Mouse (Mus musculus): ENCODE results near the gene Bckdk. TPM values are rescaled to one million over a fixed set of nuclear protein-coding genes. Genes with fewer than 3 reads are reported as not detected.
A peak's percentile ranks its signal among the peaks of the same experiment; 100 is the strongest.

Gene Bckdk
- polyA plus RNA-seq, 1 experiment: 94.7 TPM

DNA sequence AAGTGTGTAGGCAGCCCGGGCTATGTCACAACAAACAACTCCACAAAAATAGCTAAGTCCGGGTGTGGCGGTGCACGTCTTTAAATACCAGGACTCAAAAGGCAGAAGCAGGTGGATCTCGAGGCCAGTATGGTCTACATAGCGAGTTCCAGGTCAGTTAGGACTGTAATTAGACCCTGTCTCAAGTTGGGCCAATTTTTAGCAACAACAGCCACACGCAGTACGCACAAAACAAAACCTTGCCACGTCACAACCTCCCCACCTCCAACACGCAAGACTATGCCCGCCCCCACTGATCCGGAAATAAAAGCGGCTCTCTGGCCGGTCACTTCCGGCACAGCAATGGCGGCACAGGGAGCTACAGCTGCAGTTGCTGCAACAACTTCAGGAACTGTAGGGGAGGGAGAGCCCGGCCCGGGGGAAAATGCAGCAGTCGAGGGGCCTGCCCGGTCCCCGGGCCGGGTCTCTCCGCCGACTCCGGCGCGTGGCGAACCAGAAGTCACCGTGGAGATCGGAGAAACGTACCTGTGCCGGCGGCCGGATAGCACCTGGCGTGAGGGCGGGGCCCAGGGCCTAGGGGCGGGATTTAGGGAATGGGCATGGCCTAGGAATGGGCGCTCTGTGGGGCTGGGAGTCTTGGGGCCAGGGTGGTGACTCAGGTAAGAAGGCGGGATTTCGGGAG, 8.4 kb downstream of the Bckdk start, which contains the start of gene Kat8:
Kat8 (plus strand) TSS at position 327 of the 682 bp plus-strand sequence.
- no peak for TF ChIP-seq CTCF (IDR thresholded peaks at IDR 0.05; ENCODE audit: insufficient read depth, low read length)
- TF ChIP-seq POLR2A (IDR thresholded peaks at IDR 0.05; ENCODE audit: borderline replicate concordance, extremely low read depth, low read depth, low read length): peak; percentile 91; the same call in 1 of the 2 replicates
- WGBS: under 1% methylated on average over 40 of the region's 40 CpGs
- no peaks in the 10 kb centered on the region for H3K4me1 ChIP-seq (ENCODE audit: control insufficient read depth, insufficient read depth, low read length)
- DNase-seq: peak; percentile 89
- H3K4me3 ChIP-seq (replicated peaks; ENCODE audit: extremely low read depth, low read depth, low read length): peak within 1 kb of the TSS; percentile 73

- TF ChIP-seq CTCF (IDR thresholded peaks at IDR 0.05; ENCODE audit: insufficient read depth, low read length) (no peak), POLR2A (IDR thresholded peaks at IDR 0.05; ENCODE audit: borderline replicate concordance, extremely low read depth, low read depth, low read length) (peak; percentile 9; the same call in 1 of the 2 replicates)
- peak overlapping the region; percentile 73 for H3K4me3 ChIP-seq (replicated peaks; ENCODE audit: extremely low read depth, low read depth, low read length)
- no peak for DNase-seq
- 5% methylated on average over 4 of the region's 4 CpGs for WGBS
- H3K4me1 ChIP-seq (ENCODE audit: control insufficient read depth, insufficient read depth, low read length): no peaks in the 10 kb centered on the region
Observed at GRCm38 (mm10) chr7:127912938-127913337, 9.1 kb downstream of the Bckdk start.

- no peak for DNase-seq
- no peak overlapping the region for H3K4me3 ChIP-seq (replicated peaks; ENCODE audit: extremely low read depth, low read depth, low read length)
- TF ChIP-seq POLR2A (IDR thresholded peaks at IDR 0.05; ENCODE audit: borderline replicate concordance, extremely low read depth, low read depth, low read length) (no peak), CTCF (IDR thresholded peaks at IDR 0.05; ENCODE audit: insufficient read depth, low read length) (no peak)
- H3K4me1 ChIP-seq (ENCODE audit: control insufficient read depth, insufficient read depth, low read length): no peaks in the 10 kb centered on the region
- 86% methylated on average over 12 of the region's 12 CpGs for whole genome bisulfite sequencing
Observed at GRCm38 (mm10) chr7:127915293-127915692, 11.4 kb downstream of the Bckdk start.

GRCm38 (mm10) chr7:127918203-127918602, 14.3 kb downstream of the Bckdk start:
- peaks cover 6% of the 10 kb centered on the region; the same call in 1 of the 2 replicates for H3K4me1 ChIP-seq (ENCODE audit: control insufficient read depth, insufficient read depth, low read length)
- TF ChIP-seq POLR2A (IDR thresholded peaks at IDR 0.05; ENCODE audit: borderline replicate concordance, extremely low read depth, low read depth, low read length): no peak
- peak; percentile 52 for TF ChIP-seq CTCF (IDR thresholded peaks at IDR 0.05; ENCODE audit: insufficient read depth, low read length)
- no peak overlapping the region for H3K4me3 ChIP-seq (replicated peaks; ENCODE audit: extremely low read depth, low read depth, low read length)
- 54% methylated on average over 3 of the region's 3 CpGs for WGBS
- DNase-seq: peak; percentile 54

DNA sequence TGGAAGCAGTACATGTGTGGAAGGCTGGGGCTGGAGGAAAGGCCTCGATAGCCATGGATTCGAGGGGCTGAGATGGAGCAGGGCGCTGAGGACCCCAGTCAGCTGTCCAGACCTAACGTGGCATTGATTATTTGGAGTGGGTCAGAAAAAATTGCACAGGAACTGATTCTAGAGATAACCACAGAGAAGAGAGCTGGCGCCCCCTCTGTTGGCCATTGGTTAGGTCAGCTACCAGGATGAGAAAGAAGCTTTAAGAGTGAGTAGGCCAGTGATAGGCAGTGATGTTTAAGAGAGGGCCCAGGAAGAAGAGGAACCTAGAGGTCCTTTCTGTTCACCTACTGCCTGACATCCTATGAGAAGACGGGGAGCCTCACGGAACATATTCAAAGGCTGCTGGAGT, 15.4 kb downstream of the Bckdk start:
- peak; percentile 20 for DNase-seq
- TF ChIP-seq POLR2A (IDR thresholded peaks at IDR 0.05; ENCODE audit: borderline replicate concordance, extremely low read depth, low read depth, low read length) (no peak), CTCF (IDR thresholded peaks at IDR 0.05; ENCODE audit: insufficient read depth, low read length) (no peak)
- no peak overlapping the region for H3K4me3 ChIP-seq (replicated peaks; ENCODE audit: extremely low read depth, low read depth, low read length)
- H3K4me1 ChIP-seq (ENCODE audit: control insufficient read depth, insufficient read depth, low read length): peaks cover 6% of the 10 kb centered on the region; the same call in 1 of the 2 replicates
- WGBS: 68% methylated on average over 7 of the region's 7 CpGs

- 62% methylated on average over 8 of the region's 8 CpGs for WGBS
- no peak overlapping the region for H3K4me3 ChIP-seq (replicated peaks; ENCODE audit: extremely low read depth, low read depth, low read length)
- H3K4me1 ChIP-seq (ENCODE audit: control insufficient read depth, insufficient read depth, low read length): peaks cover 6% of the 10 kb centered on the region; the same call in 1 of the 2 replicates
- peak; percentile 39 for DNase-seq
- no peak for TF ChIP-seq POLR2A (IDR thresholded peaks at IDR 0.05; ENCODE audit: borderline replicate concordance, extremely low read depth, low read depth, low read length)
- TF ChIP-seq CTCF (IDR thresholded peaks at IDR 0.05; ENCODE audit: insufficient read depth, low read length): peak; percentile 54
Observed at GRCm38 (mm10) chr7:127921516-127921915, 17.6 kb downstream of the Bckdk start.

GRCm38 (mm10) chr7:127922451-127923275, 18.8 kb downstream of the Bckdk start:
- TF ChIP-seq CTCF (IDR thresholded peaks at IDR 0.05; ENCODE audit: insufficient read depth, low read length) (no peak), POLR2A (IDR thresholded peaks at IDR 0.05; ENCODE audit: borderline replicate concordance, extremely low read depth, low read depth, low read length) (peak; percentile 21; the same call in 1 of the 2 replicates)
- DNase-seq: peak; percentile 35
- 41% methylated on average over 6 of the region's 6 CpGs for WGBS
- Histone ChIP-seq H3K4me1 (ENCODE audit: control insufficient read depth, insufficient read depth, low read length) (peaks cover 6% of the 10 kb centered on the region; the same call in 1 of the 2 replicates), H3K4me3 (replicated peaks; ENCODE audit: extremely low read depth, low read depth, low read length) (no peak overlapping the region)

DNA sequence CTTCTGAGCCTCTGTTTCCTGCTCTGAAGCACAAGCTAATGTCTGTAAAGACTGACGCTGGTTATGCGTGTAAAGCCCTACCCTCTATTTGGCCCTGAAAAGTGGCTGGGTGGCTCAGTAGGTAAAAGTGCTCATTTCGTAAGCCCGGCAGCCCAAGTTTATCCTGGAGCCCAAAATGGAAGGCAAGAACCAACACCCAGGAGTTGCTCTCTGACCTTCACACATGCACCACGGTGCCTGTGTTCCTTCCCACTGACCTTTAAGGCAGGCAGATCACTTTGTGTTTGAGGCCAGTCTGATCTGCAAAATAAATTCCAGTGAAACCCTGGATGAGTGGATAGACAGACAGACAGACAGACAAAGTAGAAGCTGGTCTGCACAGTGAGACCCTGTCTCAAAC, 19.8 kb downstream of the Bckdk start:
- DNase-seq: no peak
- peaks cover 6% of the 10 kb centered on the region; the same call in 1 of the 2 replicates for H3K4me1 ChIP-seq (ENCODE audit: control insufficient read depth, insufficient read depth, low read length)

DNA sequence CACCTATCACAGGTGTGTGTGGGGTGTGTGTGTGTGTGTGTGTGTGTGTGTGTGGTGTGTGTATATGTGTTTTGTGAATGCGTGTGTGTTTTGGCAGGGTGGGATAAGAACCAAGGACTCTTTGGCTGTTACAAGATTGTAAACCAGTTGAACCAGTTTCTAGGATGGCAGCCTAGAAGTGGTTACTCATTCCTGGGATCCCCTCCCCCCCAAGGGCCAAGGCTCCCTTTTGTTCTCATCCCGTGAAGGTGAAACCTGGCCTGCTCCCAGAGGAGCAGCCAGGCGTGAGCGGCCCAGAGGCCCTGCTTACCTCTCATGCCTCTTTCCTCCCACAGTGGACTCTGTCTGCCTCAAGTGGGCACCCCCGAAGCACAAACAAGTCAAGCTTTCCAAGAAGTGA, 21.4 kb downstream of the Bckdk start:
- TF ChIP-seq POLR2A (IDR thresholded peaks at IDR 0.05; ENCODE audit: borderline replicate concordance, extremely low read depth, low read depth, low read length): peak; percentile 37; the same call in 1 of the 2 replicates
- no peak for TF ChIP-seq CTCF (IDR thresholded peaks at IDR 0.05; ENCODE audit: insufficient read depth, low read length)
- peak; percentile 72 for DNase-seq
- 74% methylated on average over 5 of the region's 5 CpGs for WGBS
- Histone ChIP-seq H3K4me1 (ENCODE audit: control insufficient read depth, insufficient read depth, low read length) (peaks cover 6% of the 10 kb centered on the region; the same call in 1 of the 2 replicates), H3K4me3 (replicated peaks; ENCODE audit: extremely low read depth, low read depth, low read length) (no peak overlapping the region)

More for the DNA sequence above, 19.8 kb downstream of the Bckdk start:
- 63% methylated on average over 5 of the region's 5 CpGs for WGBS
- no peak overlapping the region for H3K4me3 ChIP-seq (replicated peaks; ENCODE audit: extremely low read depth, low read depth, low read length)
- TF ChIP-seq POLR2A (IDR thresholded peaks at IDR 0.05; ENCODE audit: borderline replicate concordance, extremely low read depth, low read depth, low read length): no peak
- TF ChIP-seq CTCF (IDR thresholded peaks at IDR 0.05; ENCODE audit: insufficient read depth, low read length): no peak
